Mouse (Mus musculus) stomach, embryonic 16.5 days (tissue): Measurements from ENCODE around the gene Cdkal1. TPM values are rescaled to one million over a fixed set of nuclear protein-coding genes. Genes with fewer than 3 reads are reported as not detected.

ENCODE experiments used
- ATAC-seq: fragments of 200-750 bp; cut with Nextera tagmentation; 2 replicates; pipeline ENCODE4 v1.8.0; 2017; ENCODE audit warnings: moderate number of reproducible peaks, moderate TSS enrichment; ENCODE audit not compliant: insufficient read depth, low FRiP score
- H3K27ac ChIP-seq: fragments of 300-500 bp; sonication (generic); 2 replicates; pipeline ENCODE4 v1.5.1; 2014; ENCODE audit warnings: low read length
- H3K27me3 ChIP-seq: fragments of 300-500 bp; sonication (generic); 2 replicates; pipeline ENCODE4 v1.6.1; 2014; ENCODE audit warnings: low read length, control low read depth, mixed read lengths; ENCODE audit not compliant: control insufficient read depth, insufficient read depth
- H3K36me3 ChIP-seq: fragments of 300-500 bp; sonication (generic); 2 replicates; pipeline ENCODE4 v1.6.1; 2014; ENCODE audit warnings: low read length; ENCODE audit not compliant: control insufficient read depth, insufficient read depth
- H3K4me1 ChIP-seq: fragments of 300-500 bp; sonication (generic); 2 replicates; pipeline ENCODE4 v1.6.1; 2014; ENCODE audit warnings: low read length, control low read depth, mixed read lengths; ENCODE audit not compliant: control insufficient read depth, insufficient read depth
- H3K4me2 ChIP-seq: fragments of 300-500 bp; sonication (generic); 2 replicates; pipeline ENCODE4 v1.6.1; 2014; ENCODE audit warnings: low read depth, low read length, mixed read lengths
- H3K4me3 ChIP-seq: fragments of 300-500 bp; sonication (generic); replicated peaks from 2 replicates; pipeline ENCODE4 v1.5.1; 2014; ENCODE audit warnings: mild to moderate bottlenecking, low read length
- H3K9ac ChIP-seq: fragments of 300-500 bp; sonication (generic); 2 replicates; pipeline ENCODE4 v1.6.1; 2014; ENCODE audit warnings: low read length
- H3K9me3 ChIP-seq: fragments of 300-500 bp; sonication (generic); replicated peaks from 2 replicates; pipeline ENCODE4 v1.6.1; 2016; ENCODE audit warnings: low read length, control low read depth; ENCODE audit not compliant: control insufficient read depth
- WGBS: fragments of 180-500 bp; shearing (Covaris S2); extraction: QIAGEN DNeasy Blood & Tissue Kit; methylation state at CpG from one replicate; pipeline ENCODE4 v1.1.7; 2014; 5-methylcytosine and 5-hydroxymethylcytosine counted together
- polyA plus RNA-seq: library from polyadenylated mRNA; unstranded; fragments of >200 nt; fragmentation: Nextera tagmentation; extraction: Ambion mirVana; gene quantifications from 2 replicates; pipeline ENCODE4 v1.2.1, GENCODE M21; 2015

Cdkal1 gene
- 28.1 and 29.8 TPM in 2 replicates for polyA plus RNA-seq

- Histone ChIP-seq H3K27me3 (no peaks in the 10 kb centered on the region), H3K4me2 (peak within 1 kb of the TSS; percentile 56), H3K9ac (peak within 1 kb of the TSS; percentile 73), H3K27ac (peak within 1 kb of the TSS; percentile 91), H3K36me3 (no peaks in the 10 kb centered on the region), H3K9me3 (no peaks in the 10 kb centered on the region), H3K4me3 (peak within 1 kb of the TSS; percentile 60), H3K4me1 (peaks cover 7% of the 10 kb centered on the region; the same call in 1 of the 2 replicates)
- under 1% methylated on average over 33 of the region's 33 CpGs for WGBS
- peak; percentile 91 for ATAC-seq
Observed at GRCm38 (mm10) chr13:29855281-29856031, at the start of gene Cdkal1. Gene Cdkal1 (minus strand): TSS chr13:29855674.

GRCm38 (mm10) chr13:29903341-29903740 is 47.9 kb upstream of the Cdkal1 start:
- 92% methylated on average over 1 of the region's 1 CpGs for WGBS
- no peaks in the 10 kb centered on the region for H3K27me3 ChIP-seq
- no peaks in the 10 kb centered on the region for H3K9me3 ChIP-seq
- no peak overlapping the region for H3K9ac ChIP-seq
- no peaks in the 10 kb centered on the region for H3K4me1 ChIP-seq
- no peak overlapping the region for H3K4me2 ChIP-seq
- H3K27ac ChIP-seq = no peak overlapping the region
- no peak for ATAC-seq
- H3K36me3 ChIP-seq = peaks cover 17% of the 10 kb centered on the region
- H3K4me3 ChIP-seq = no peak overlapping the region

GRCm38 (mm10) chr13:29902676-29903075 is 47.2 kb upstream of the Cdkal1 start:
- Histone ChIP-seq H3K27ac (no peak overlapping the region), H3K9me3 (no peaks in the 10 kb centered on the region), H3K27me3 (no peaks in the 10 kb centered on the region), H3K4me3 (no peak overlapping the region), H3K36me3 (peaks cover 12% of the 10 kb centered on the region; the same call in 1 of the 2 replicates), H3K4me2 (no peak overlapping the region), H3K9ac (no peak overlapping the region), H3K4me1 (no peaks in the 10 kb centered on the region)
- no peak for ATAC-seq
- WGBS = 86% methylated on average over 1 of the region's 1 CpGs

- H3K9me3 ChIP-seq = no peaks in the 10 kb centered on the region
- H3K4me2 ChIP-seq = no peak overlapping the region
- peaks cover 8% of the 10 kb centered on the region; the same call in 1 of the 2 replicates for H3K36me3 ChIP-seq
- no peak overlapping the region for H3K27ac ChIP-seq
- H3K4me1 ChIP-seq = no peaks in the 10 kb centered on the region
- H3K27me3 ChIP-seq = no peaks in the 10 kb centered on the region
- no peak overlapping the region for H3K4me3 ChIP-seq
- 60% methylated on average over 4 of the region's 4 CpGs for WGBS
- no peak overlapping the region for H3K9ac ChIP-seq
- ATAC-seq = no peak
Observed at GRCm38 (mm10) chr13:29901641-29902040, 46.2 kb upstream of the Cdkal1 start.

GRCm38 (mm10) chr13:29866780-29867179 is 11.3 kb upstream of the Cdkal1 start:
- H3K4me2 ChIP-seq = no peak overlapping the region
- no peaks in the 10 kb centered on the region for H3K9me3 ChIP-seq
- 0 out of 2 replicates have a peak, but pooled peaks cover 2% of the 10 kb centered on the region for H3K4me1 ChIP-seq
- H3K4me3 ChIP-seq = no peak overlapping the region
- ATAC-seq = no peak
- 86% methylated on average over 3 of the region's 3 CpGs for WGBS
- H3K36me3 ChIP-seq = no peaks in the 10 kb centered on the region
- no peaks in the 10 kb centered on the region for H3K27me3 ChIP-seq
- H3K9ac ChIP-seq = no peak overlapping the region
- H3K27ac ChIP-seq = no peak overlapping the region

GRCm38 (mm10) chr13:29864331-29864730 is 8.9 kb upstream of the Cdkal1 start:
- H3K4me2 ChIP-seq = no peak overlapping the region
- no peak overlapping the region for H3K27ac ChIP-seq
- H3K4me3 ChIP-seq = no peak overlapping the region

GRCm38 (mm10) chr13:29860087-29860486 is 4.6 kb upstream of the Cdkal1 start:
- 70% methylated on average over 2 of the region's 2 CpGs for WGBS
- ATAC-seq = no peak
- Histone ChIP-seq H3K27ac (no peak overlapping the region), H3K36me3 (no peaks in the 10 kb centered on the region), H3K9ac (no peak overlapping the region), H3K4me1 (0 out of 2 replicates have a peak, but pooled peaks cover 2% of the 10 kb centered on the region), H3K4me3 (no peak overlapping the region), H3K9me3 (no peaks in the 10 kb centered on the region), H3K27me3 (no peaks in the 10 kb centered on the region), H3K4me2 (no peak overlapping the region)

More at GRCm38 (mm10) chr13:29864331-29864730, 8.9 kb upstream of the Cdkal1 start:
- peak; percentile 40; the same call in 1 of the 2 replicates for ATAC-seq
- H3K9me3 ChIP-seq = no peaks in the 10 kb centered on the region
- H3K36me3 ChIP-seq = no peaks in the 10 kb centered on the region
- H3K27me3 ChIP-seq = no peaks in the 10 kb centered on the region
- H3K9ac ChIP-seq = no peak overlapping the region
- H3K4me1 ChIP-seq = 0 out of 2 replicates have a peak, but pooled peaks cover 2% of the 10 kb centered on the region
- WGBS = 38% methylated on average over 6 of the region's 6 CpGs

GRCm38 (mm10) chr13:29857436-29857835 is 2.0 kb upstream of the Cdkal1 start:
- Histone ChIP-seq H3K27me3 (no peaks in the 10 kb centered on the region), H3K9ac (no peak overlapping the region), H3K9me3 (no peaks in the 10 kb centered on the region), H3K4me1 (peaks cover 7% of the 10 kb centered on the region; the same call in 1 of the 2 replicates), H3K36me3 (no peaks in the 10 kb centered on the region), H3K27ac (no peak overlapping the region), H3K4me2 (no peak overlapping the region), H3K4me3 (no peak overlapping the region)
- 17% methylated on average over 4 of the region's 4 CpGs for WGBS
- no peak for ATAC-seq

GRCm38 (mm10) chr13:29854876-29855275 is 598 bp downstream of the Cdkal1 start:
- peak overlapping the region; percentile 60 for H3K4me3 ChIP-seq
- H3K27ac ChIP-seq = peak overlapping the region; percentile 91
- no peaks in the 10 kb centered on the region for H3K27me3 ChIP-seq
- no peak for ATAC-seq
- H3K36me3 ChIP-seq = no peaks in the 10 kb centered on the region
- no peaks in the 10 kb centered on the region for H3K9me3 ChIP-seq
- H3K9ac ChIP-seq = peak overlapping the region; percentile 73
- under 1% methylated on average over 5 of the region's 5 CpGs for WGBS
- peak overlapping the region; percentile 56 for H3K4me2 ChIP-seq
- H3K4me1 ChIP-seq = peaks cover 7% of the 10 kb centered on the region; the same call in 1 of the 2 replicates
